Mouse (Mus musculus) frontal cortex, postnatal 36 days (tissue): Measurements from ENCODE around the gene Hist1h2bh.
"Not testable (repeated sequence)": the region's sequence is repeated elsewhere in the genome, so short reads cannot be mapped to it uniquely, and the experiment has no call there.

ENCODE experiments used
- DNase-seq, 2 experiments: peaks; one replicate each; pipeline ENCODE4 v3.0.0; 2022; ENCODE audit warnings: low spot score in 2 of 2

The Hist1h2bh gene

DNA sequence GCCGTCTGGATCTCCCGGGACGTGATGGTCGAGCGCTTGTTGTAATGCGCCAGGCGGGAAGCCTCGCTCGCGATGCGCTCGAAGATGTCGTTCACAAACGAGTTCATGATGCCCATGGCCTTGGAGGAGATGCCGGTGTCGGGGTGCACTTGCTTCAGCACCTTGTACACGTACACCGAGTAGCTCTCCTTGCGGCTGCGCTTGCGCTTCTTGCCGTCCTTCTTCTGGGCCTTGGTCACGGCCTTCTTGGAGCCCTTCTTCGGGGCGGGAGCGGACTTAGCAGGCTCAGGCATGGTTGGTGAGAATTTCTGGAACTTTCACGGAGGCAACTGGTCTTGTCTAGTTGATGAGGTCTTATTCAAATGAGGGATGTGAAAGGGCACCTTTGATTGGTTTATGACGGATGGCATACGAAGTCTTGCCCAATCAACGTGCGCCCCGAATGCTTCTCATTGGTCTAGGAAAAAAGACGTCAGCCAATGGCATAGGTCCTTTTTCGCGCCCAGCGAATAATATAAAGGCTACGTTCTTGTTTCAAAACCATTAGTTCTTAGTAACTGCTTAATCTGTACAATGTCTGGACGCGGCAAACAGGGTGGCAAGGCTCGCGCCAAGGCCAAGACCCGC lies 30.8 kb upstream of the Hist1h2bh start, which contains the start of the genes Hist1h2bf and Hist1h2ad:
Gene Hist1h2bf, minus strand, starts transcription at position 299 of the 627 bp plus-strand sequence.
Gene Hist1h2ad, plus strand, starts transcription at position 484 of the 627 bp plus-strand sequence.
- DNase-seq: peak; percentile 88 to 98

DNA sequence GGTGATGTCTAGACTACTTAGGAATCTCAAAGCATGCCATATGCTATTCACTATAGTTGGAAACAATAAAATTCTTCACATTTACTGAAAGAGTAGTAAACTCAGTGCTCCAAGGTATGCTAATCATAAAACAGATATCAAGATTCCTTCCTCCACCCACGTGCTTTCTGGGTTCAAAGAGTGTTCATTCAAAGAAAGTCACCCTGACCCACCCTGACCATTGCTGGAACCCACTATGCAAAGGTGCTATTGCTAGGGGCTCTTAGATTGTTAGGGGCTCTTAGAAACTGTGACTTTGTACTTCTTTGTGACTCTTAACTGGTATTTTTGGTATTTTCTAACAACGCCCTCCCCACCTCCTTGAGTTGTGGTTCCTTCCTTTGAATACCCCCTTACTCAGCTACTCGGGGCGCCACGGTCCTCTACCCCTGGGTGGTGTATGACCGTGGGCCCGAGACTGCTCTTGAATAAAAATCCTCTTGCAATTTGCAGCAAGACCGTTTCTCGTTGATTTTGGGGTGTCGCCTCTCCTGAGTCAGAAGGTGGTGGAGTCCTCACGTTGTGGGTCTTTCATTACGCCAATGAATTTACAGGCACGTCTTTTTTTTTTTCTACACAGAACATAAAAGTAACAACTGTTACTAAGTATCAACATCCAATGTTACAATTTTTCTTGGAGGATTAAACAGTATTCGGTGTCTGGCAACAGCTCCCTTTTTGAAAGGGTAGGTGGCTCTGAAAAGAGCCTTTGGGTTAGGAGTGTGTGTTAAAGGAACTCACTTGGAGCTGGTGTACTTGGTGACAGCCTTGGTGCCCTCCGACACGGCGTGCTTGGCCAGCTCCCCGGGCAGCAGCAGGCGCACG lies 30.1 kb upstream of the Hist1h2bh start:
- DNase-seq: not testable (repeated sequence)

DNA sequence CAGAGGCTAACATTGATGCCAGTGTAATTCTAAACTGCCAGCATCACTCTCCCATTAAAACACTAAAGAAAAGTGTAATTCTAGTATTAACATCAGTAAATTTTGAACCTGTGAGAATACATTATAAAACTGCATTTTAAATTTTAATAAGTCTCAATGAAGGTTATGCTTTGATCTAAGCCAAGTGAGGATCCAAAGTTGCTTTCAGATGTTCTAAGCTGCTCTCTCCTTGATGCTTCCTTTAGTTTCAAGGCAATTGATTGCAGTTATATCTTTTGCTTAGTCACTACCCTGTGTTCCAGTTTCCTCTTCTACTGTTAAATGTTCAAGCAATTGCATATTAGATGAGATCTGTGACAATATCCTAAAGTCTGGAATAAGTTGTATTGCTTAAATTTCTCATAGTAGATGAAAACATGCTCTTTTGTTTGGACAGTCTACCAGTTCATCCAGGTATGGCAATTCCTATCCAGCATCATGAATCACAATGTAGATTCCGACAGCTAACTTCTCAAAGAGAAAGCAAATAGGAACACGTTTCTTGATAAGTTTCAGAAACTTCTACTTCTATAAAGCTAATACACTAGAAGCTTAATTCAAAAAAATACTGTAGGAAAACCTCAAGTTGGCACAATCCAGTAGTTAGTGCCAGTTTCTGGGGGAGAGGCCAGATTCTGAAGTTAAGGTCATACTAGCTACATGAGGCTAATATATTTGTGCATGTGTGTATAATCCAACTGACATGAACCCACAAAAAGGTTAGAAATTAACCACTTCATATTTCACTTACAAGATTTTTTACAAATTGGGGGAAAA lies 29.2 kb upstream of the Hist1h2bh start:
- DNase-seq: no peak

DNA sequence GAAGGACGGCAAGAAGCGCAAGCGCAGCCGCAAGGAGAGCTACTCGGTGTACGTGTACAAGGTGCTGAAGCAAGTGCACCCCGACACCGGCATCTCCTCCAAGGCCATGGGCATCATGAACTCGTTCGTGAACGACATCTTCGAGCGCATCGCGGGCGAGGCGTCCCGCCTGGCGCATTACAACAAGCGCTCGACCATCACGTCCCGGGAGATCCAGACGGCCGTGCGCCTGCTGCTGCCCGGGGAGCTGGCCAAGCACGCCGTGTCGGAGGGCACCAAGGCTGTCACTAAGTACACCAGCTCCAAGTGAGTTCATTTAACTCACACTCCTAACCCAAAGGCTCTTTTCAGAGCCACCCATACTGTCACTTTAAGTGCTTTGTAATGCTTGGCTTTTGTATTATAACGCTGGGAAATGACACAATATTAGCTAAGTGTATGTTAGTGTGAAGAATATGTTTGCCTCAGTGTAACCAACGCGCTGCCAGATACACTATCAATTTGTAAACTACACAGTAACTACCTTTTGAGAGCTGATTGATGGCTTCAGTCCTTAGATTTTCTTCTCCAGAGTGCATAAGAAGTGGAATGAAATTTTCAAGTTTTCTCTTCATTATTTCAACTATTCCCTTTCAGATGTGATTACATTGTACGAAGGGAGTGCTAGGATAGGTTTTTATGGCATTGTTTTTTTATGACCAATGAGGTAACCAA lies 28.5 kb upstream of the Hist1h2bh start:
- peak in 1 of 2 experiments; percentile 30 for DNase-seq

DNA sequence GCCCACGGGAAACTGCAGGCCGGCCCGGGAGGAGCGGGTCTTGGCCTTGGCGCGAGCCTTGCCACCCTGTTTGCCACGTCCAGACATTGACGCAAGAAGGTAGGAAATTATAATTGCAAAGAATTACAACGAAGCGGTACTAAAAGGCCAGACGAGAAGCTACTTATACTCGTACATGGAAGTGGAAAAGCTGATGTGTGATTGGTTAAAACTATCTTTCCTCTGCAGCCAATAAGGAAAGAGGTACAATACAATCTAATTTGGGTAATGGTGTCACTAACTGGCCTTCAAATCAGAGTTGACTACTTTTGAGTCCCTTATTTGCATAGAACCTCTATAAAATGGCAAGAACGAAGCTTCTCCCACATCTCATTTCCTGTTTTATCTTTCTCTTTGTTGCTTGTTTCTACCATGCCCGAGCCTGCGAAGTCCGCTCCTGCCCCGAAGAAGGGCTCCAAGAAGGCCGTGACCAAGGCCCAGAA lies 27.9 kb upstream of the Hist1h2bh start, which contains the start of the genes Hist1h2ae and Hist1h2bg:
Gene Hist1h2ae, minus strand, starts transcription at position 199 of the 482 bp plus-strand sequence.
Gene Hist1h2bg, plus strand, starts transcription at position 375 of the 482 bp plus-strand sequence.
- peak; percentile 79 to 86 for DNase-seq

DNA sequence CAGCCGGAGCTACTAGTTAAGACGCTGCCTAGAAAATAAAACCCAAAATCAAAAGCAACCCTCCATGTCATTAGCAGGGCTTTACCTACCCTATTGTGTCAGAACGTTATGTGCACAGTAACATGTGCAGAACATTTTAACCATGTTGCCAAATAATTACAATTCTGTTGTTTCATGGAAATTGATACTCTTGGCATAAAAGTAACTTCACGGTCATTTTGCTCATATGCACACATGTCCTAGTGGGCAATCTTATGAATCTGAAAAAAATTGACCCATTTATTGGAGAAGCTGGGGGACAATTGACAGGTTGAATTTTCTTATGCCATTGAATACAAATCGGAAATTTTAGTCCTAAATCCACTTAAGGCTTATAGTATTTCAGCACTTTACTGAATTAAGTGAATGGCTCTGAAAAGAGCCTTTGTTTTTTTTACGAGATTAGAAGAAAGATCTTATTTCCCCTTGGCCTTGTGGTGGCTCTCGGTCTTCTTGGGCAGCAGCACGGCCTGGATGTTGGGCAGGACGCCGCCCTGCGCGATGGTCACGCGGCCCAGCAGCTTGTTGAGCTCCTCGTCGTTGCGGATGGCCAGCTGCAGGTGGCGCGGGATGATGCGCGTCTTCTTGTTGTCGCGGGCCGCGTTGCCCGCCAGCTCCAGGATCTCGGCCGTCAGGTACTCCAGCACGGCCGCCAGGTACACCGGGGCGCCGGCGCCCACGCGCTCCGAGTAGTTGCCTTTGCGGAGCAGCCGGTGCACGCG lies 27.2 kb upstream of the Hist1h2bh start:
- DNase-seq: not testable (repeated sequence)

DNA sequence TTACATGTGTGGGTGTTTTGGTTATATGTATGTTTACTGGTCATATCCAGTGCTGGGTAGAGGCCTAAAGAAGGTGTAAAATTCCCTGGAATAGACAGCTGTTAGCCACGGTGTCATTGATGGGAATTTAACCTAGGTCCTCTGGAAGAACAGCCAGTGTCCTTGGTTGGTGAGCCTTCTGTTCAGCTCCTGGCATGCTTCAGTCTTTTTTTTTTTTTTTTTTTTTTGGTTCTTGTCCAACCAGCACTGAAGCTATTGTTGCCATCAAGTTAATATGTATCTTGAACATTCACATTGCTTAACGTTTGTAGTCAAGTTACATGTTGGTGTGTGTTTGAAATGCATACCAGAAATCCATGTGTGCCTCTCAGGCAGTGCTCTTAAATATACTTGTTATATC lies 21.3 kb upstream of the Hist1h2bh start:
- no peak for DNase-seq

DNA sequence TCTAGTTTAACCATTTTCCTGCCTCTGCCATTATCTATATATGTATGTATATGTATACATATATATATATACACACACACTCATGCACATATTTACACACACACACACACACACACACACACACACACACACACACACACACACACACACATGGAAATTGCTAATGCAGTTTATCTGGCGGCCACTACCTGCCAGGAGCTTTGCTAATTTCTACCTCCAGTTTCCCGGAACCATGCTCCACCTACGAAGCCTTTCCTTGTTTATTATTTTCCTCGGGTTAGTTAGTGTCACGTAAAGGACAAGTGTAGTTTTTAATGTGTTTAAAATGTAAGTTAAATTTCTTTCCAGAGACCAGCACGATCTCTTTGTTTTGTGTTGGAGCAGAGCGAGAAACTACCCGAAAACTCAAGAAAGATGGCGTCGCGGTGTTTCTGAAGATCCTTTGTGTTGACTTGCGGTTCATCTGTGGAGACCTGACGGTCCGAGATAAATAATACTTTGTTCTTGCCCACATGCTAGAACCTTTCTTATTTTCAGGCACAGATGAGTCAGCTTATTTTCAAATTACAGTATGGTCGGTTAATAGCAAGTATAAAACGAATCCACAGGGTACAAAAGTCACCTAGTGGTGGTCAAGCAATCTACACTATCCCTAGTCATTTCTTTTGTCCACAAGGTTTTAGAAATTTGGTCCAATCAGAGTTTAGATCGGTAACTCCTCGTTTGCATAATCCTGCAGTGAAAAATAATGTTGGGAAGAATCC lies 19.7 kb upstream of the Hist1h2bh start:
- peak in 1 of 2 experiments; percentile 63 for DNase-seq

DNA sequence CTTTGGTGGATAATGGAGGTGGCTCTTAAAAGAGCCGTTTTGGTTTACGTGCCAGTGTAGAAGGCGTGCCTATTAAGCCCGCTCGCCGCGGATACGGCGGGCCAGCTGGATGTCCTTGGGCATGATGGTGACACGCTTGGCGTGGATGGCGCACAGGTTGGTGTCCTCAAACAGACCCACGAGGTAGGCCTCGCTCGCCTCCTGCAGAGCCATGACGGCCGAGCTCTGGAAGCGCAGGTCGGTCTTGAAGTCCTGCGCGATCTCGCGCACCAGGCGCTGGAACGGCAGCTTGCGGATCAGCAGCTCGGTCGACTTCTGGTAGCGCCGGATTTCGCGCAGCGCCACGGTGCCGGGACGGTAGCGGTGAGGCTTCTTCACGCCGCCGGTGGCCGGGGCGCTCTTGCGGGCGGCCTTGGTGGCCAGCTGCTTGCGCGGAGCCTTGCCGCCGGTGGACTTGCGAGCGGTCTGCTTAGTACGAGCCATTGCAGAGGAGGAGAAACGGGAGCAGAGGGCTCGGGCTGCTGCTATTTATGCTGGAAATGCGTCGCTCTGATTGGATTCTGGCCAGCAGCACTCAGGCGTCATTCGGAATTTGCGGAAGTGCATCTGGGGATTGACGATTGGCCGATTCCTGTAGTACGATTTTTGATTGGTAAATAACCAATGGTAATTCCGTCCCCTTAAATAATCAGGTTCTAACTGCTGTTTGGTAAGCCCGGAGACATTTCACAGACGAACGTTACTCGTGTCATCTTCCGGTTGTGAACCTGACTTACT lies 18.9 kb upstream of the Hist1h2bh start, which contains the start of gene Hist1h3e:
Gene Hist1h3e, minus strand, starts transcription at position 487 of the 777 bp plus-strand sequence.
- peak; percentile 96 to 98 for DNase-seq

DNA sequence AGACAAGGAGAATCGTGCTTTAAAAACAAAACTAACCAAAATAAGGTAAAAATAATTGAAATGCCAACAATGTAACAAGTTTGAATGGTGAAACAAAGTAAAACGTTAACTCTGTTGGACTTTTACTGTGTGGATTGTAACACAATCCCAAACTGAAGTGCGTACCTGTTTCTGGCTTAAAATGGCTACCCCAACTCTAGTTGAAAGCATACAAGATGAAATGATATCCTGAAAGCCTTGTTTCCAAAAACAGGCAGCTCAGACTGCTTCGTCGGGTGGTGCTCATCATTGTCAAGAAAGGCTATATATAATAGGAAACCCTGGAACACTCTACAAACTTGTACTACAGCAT lies 18.3 kb upstream of the Hist1h2bh start:
- DNase-seq: not testable (repeated sequence)

DNA sequence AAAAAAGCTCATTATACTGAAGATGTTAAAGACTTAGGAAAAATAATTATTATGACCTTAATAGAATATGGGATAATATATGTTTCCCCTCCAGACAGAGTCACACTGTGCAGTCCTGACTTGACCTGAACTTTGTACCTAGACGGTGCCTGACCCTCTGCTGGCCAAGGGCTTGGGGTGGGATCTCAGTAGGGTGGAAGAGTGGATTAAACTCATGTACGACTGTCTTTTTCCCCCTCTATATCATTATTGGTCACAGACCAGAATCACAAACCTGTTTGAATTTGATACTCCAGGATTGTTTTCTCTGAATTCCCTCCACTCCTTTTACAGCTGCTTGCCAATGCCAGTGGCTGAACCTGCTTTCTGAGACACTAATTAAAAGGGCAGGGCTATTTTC lies 17.5 kb upstream of the Hist1h2bh start:
- DNase-seq: not testable (repeated sequence)

DNA sequence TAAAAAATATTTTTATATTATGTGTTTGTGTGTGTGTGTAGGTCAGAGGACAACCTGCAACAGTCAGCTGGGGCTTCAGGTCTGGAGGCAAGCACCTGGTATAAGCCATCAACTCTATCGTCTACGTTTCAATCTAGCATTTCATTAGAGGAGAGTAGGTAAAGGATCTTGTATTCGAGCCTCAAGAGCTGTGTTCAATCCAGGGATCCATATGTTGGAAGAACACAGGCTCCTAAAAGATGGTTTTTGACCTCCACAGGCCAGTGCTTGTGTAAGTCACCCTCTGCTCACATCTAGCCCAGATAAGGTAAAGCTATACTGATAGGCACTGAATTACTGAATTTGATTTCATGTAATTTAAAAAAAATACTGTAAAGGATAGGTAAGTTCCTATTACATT lies 13.7 kb upstream of the Hist1h2bh start:
- DNase-seq: no peak

DNA sequence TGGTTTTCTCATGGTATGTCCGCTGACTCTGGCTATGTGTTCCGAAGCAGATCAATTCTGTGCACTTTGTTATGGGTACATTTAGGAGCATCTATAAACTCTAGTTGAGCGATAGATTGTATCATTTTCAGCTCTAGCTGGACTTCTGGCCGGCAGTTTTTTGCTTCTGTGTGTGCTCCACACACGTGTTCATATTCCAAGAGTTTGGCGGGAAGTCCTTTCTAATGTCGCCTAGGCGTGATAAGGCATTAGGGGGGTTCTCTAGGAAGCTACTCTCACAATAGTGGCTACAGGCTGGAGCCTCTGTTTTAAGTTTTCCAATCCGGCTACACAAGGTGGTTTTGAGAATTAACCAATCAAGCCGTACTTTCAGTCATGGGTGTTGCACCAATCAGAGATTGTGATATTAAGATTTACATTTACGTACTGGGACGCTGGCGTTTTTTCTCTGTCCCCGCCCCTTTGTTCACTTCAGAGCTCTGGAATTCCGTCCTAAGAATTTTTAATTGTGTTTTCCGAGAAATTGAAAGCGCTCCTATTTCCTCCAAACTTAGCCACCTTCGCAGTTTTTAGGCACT lies 12.7 kb upstream of the Hist1h2bh start:
- DNase-seq: peak; percentile 63 to 86

DNA sequence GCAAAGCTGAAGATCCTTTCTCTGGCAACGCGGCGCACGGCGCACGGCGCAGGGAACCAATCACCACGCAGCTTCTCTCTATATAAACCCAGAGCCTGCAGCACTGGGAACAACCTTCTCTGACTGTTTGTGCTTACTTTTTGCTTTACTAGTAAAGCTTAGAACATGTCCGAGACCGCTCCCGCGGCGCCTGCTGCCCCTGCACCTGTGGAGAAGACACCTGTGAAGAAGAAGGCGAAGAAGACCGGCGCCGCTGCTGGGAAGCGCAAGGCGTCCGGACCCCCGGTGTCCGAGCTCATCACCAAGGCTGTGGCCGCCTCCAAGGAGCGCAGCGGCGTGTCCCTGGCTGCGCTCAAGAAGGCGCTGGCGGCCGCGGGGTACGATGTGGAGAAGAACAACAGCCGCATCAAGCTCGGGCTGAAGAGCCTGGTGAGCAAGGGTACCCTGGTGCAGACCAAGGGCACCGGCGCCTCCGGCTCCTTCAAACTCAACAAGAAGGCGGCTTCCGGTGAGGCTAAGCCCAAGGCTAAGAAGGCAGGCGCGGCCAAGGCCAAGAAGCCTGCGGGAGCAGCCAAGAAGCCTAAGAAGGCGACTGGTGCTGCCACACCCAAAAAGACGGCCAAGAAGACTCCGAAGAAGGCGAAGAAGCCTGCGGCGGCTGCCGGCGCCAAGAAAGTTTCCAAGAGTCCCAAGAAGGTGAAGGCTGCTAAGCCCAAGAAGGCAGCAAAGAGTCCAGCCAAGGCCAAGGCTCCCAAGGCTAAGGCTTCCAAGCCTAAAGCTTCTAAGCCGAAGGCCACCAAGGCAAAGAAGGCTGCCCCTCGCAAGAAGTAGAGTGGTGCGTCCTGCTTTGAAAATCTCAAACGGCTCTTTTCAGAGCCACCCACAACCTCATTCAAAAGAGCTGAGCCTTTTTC lies 12.0 kb upstream of the Hist1h2bh start:
- peak; percentile 78 to 90 for DNase-seq

DNA sequence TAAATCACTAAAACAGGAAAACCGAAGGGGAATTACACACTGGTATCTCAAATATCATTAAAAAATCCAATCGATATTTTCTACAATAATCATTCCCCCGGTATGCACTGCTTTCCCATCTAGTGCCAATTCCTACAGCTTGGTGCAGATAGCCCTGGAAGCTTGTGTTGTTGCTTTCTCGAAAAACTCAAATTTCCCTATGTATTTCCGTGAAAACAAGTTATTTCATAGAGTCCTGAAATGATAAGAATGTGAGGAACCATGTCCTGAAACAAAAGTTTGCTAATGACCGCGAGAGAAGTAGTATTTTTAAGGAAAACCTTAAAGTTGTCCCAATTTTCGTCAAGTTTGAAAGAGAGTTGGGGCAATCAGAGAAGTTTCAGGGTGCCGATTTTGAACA lies 11.2 kb upstream of the Hist1h2bh start:
- DNase-seq: no peak

DNA sequence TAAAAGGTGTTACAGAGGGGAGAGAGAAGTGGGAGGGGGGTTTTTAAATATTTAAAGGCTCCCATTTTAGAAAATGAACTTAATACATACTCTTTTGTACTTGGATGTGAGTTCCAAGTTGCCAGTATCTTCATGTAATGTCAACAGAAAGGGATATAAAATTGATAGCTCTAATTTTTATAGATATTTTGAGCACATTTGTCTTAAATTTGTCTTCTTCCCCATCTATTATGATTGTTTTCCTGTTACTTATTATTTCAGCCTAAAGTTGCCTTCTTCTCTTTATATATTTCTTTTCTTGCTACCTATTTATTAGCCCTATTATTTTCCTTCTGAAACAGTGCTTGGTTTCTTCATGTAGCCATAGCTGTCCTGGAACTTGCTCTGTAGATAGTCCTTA lies 9.8 kb upstream of the Hist1h2bh start, which contains the start of gene Hist1h1d:
Gene Hist1h1d, plus strand, starts transcription at position 301 of the 400 bp plus-strand sequence.
- no peak for DNase-seq
